Mouse (Mus musculus): Measurements from ENCODE around the gene Map7d1. TPM values are rescaled to one million over a fixed set of nuclear protein-coding genes. Genes with fewer than 3 reads are reported as not detected.

Gene Map7d1
- polyA plus RNA-seq (2016; fragmentation: Nextera tagmentation; extraction: Ambion mirVana): 60.9 and 62.9 TPM in 2 replicates

GRCm38 (mm10) chr4:126256131-126256791, at the start of gene Map7d1:
TSS of gene Map7d1 (minus strand) at chr4:126256343.
- Histone ChIP-seq H3K4me3 (peak within 1 kb of the TSS; percentile 92), H3K27ac (replicated peaks) (peak within 1 kb of the TSS; percentile 97), H3K27me3 (replicated peaks; ENCODE audit: low read depth, poor library complexity, severe bottlenecking) (no peaks in the 10 kb centered on the region), H3K4me1 (peaks cover 87% of the 10 kb centered on the region), H3K36me3 (replicated peaks) (peaks cover 18% of the 10 kb centered on the region), H3K9me3 (no peaks in the 10 kb centered on the region)
- DNase-seq (ENCODE audit: low spot score): peak; percentile 88
- WGBS: under 1% methylated on average over 59 of the region's 59 CpGs

GRCm38 (mm10) chr4:126305428-126305827, 49.3 kb upstream of the Map7d1 start:
- Histone ChIP-seq H3K27ac (replicated peaks) (no peak overlapping the region), H3K4me3 (no peak overlapping the region), H3K4me1 (peaks cover 43% of the 10 kb centered on the region), H3K36me3 (replicated peaks) (no peaks in the 10 kb centered on the region), H3K9me3 (peaks cover 4% of the 10 kb centered on the region; the same call in 1 of the 2 replicates), H3K27me3 (replicated peaks; ENCODE audit: low read depth, poor library complexity, severe bottlenecking) (peaks cover 46% of the 10 kb centered on the region)
- no peak for DNase-seq (ENCODE audit: low spot score)
- 92% methylated on average over 1 of the region's 1 CpGs for WGBS

GRCm38 (mm10) chr4:126303877-126304276, 47.7 kb upstream of the Map7d1 start:
- 59% methylated on average over 4 of the region's 4 CpGs for WGBS
- DNase-seq (ENCODE audit: low spot score): no peak
- Histone ChIP-seq H3K27ac (replicated peaks) (no peak overlapping the region), H3K36me3 (replicated peaks) (no peaks in the 10 kb centered on the region), H3K27me3 (replicated peaks; ENCODE audit: low read depth, poor library complexity, severe bottlenecking) (peaks cover 61% of the 10 kb centered on the region), H3K4me3 (no peak overlapping the region), H3K4me1 (peaks cover 43% of the 10 kb centered on the region), H3K9me3 (peaks cover 4% of the 10 kb centered on the region; the same call in 1 of the 2 replicates)

GRCm38 (mm10) chr4:126301584-126302309, 45.6 kb upstream of the Map7d1 start:
- Histone ChIP-seq H3K27ac (replicated peaks) (peak overlapping the region; percentile 83), H3K36me3 (replicated peaks) (0 out of 2 replicates have a peak, but pooled peaks cover 5% of the 10 kb centered on the region), H3K4me1 (peaks cover 52% of the 10 kb centered on the region), H3K27me3 (replicated peaks; ENCODE audit: low read depth, poor library complexity, severe bottlenecking) (peaks cover 78% of the 10 kb centered on the region), H3K4me3 (peak overlapping the region; percentile 59), H3K9me3 (peaks cover 4% of the 10 kb centered on the region; the same call in 1 of the 2 replicates)
- DNase-seq (ENCODE audit: low spot score): peak; percentile 60
- 3% methylated on average over 27 of the region's 27 CpGs for WGBS

- Histone ChIP-seq H3K36me3 (replicated peaks) (0 out of 2 replicates have a peak, but pooled peaks cover 5% of the 10 kb centered on the region), H3K27ac (replicated peaks) (peak overlapping the region; percentile 83), H3K9me3 (peaks cover 2% of the 10 kb centered on the region; the same call in 1 of the 2 replicates), H3K4me3 (peak overlapping the region; percentile 59), H3K4me1 (peaks cover 57% of the 10 kb centered on the region), H3K27me3 (replicated peaks; ENCODE audit: low read depth, poor library complexity, severe bottlenecking) (peaks cover 85% of the 10 kb centered on the region)
- peak; percentile 82 for DNase-seq (ENCODE audit: low spot score)
- WGBS: under 1% methylated on average over 50 of the region's 50 CpGs
Measured at GRCm38 (mm10) chr4:126300916-126301583, 44.9 kb upstream of the Map7d1 start.

GRCm38 (mm10) chr4:126296617-126297101, 40.5 kb upstream of the Map7d1 start:
- Histone ChIP-seq H3K36me3 (replicated peaks) (0 out of 2 replicates have a peak, but pooled peaks cover 5% of the 10 kb centered on the region), H3K27me3 (replicated peaks; ENCODE audit: low read depth, poor library complexity, severe bottlenecking) (peaks cover 76% of the 10 kb centered on the region), H3K4me3 (peak overlapping the region; percentile 54), H3K9me3 (no peaks in the 10 kb centered on the region), H3K27ac (replicated peaks) (peak overlapping the region; percentile 81), H3K4me1 (peaks cover 49% of the 10 kb centered on the region)
- 1% methylated on average over 34 of the region's 34 CpGs for WGBS
- peak; percentile 81 for DNase-seq (ENCODE audit: low spot score)

GRCm38 (mm10) chr4:126295937-126296336, 39.8 kb upstream of the Map7d1 start:
- H3K9me3 ChIP-seq: no peaks in the 10 kb centered on the region
- peaks cover 73% of the 10 kb centered on the region for H3K27me3 ChIP-seq (replicated peaks; ENCODE audit: low read depth, poor library complexity, severe bottlenecking)
- 39% methylated on average over 4 of the region's 4 CpGs for WGBS
- DNase-seq (ENCODE audit: low spot score): no peak
- no peak overlapping the region for H3K27ac ChIP-seq (replicated peaks)
- 0 out of 2 replicates have a peak, but pooled peaks cover 5% of the 10 kb centered on the region for H3K36me3 ChIP-seq (replicated peaks)
- H3K4me1 ChIP-seq: peaks cover 48% of the 10 kb centered on the region
- peak overlapping the region; percentile 54; the same call in 1 of the 2 replicates for H3K4me3 ChIP-seq

- DNase-seq (ENCODE audit: low spot score): no peak
- 65% methylated on average over 6 of the region's 6 CpGs for WGBS
- H3K4me1 ChIP-seq: peaks cover 47% of the 10 kb centered on the region
- H3K27ac ChIP-seq (replicated peaks): 0 out of 2 replicates have a peak overlapping the region, but pooled peaks have one; percentile 12
- H3K36me3 ChIP-seq (replicated peaks): 0 out of 2 replicates have a peak, but pooled peaks cover 5% of the 10 kb centered on the region
- no peak overlapping the region for H3K4me3 ChIP-seq
- H3K27me3 ChIP-seq (replicated peaks; ENCODE audit: low read depth, poor library complexity, severe bottlenecking): peaks cover 73% of the 10 kb centered on the region
- H3K9me3 ChIP-seq: no peaks in the 10 kb centered on the region
Measured at GRCm38 (mm10) chr4:126295152-126295551, 39.0 kb upstream of the Map7d1 start.

- 23% methylated on average over 13 of the region's 13 CpGs for WGBS
Measured at GRCm38 (mm10) chr4:126291196-126291595, 35.1 kb upstream of the Map7d1 start.

GRCm38 (mm10) chr4:126290314-126290713, 34.2 kb upstream of the Map7d1 start:
- no peak overlapping the region for H3K4me3 ChIP-seq
- no peaks in the 10 kb centered on the region for H3K36me3 ChIP-seq (replicated peaks)
- no peak for DNase-seq (ENCODE audit: low spot score)
- 0 out of 2 replicates have a peak, but pooled peaks cover 7% of the 10 kb centered on the region for H3K9me3 ChIP-seq
- H3K4me1 ChIP-seq: peaks cover 52% of the 10 kb centered on the region
- 77% methylated on average over 8 of the region's 8 CpGs for WGBS
- H3K27ac ChIP-seq (replicated peaks): no peak overlapping the region
- peaks cover 72% of the 10 kb centered on the region for H3K27me3 ChIP-seq (replicated peaks; ENCODE audit: low read depth, poor library complexity, severe bottlenecking)

More at GRCm38 (mm10) chr4:126291196-126291595, 35.1 kb upstream of the Map7d1 start:
- Histone ChIP-seq H3K36me3 (replicated peaks) (no peaks in the 10 kb centered on the region), H3K27me3 (replicated peaks; ENCODE audit: low read depth, poor library complexity, severe bottlenecking) (peaks cover 72% of the 10 kb centered on the region), H3K4me1 (peaks cover 53% of the 10 kb centered on the region), H3K4me3 (no peak overlapping the region), H3K9me3 (0 out of 2 replicates have a peak, but pooled peaks cover under 1% of the 10 kb centered on the region), H3K27ac (replicated peaks) (peak overlapping the region; percentile 11; the same call in 1 of the 2 replicates)
- no peak for DNase-seq (ENCODE audit: low spot score)

GRCm38 (mm10) chr4:126288085-126288666, 32.0 kb upstream of the Map7d1 start:
- Histone ChIP-seq H3K9me3 (0 out of 2 replicates have a peak, but pooled peaks cover 7% of the 10 kb centered on the region), H3K36me3 (replicated peaks) (no peaks in the 10 kb centered on the region), H3K27me3 (replicated peaks; ENCODE audit: low read depth, poor library complexity, severe bottlenecking) (peaks cover 81% of the 10 kb centered on the region), H3K4me3 (peak overlapping the region; percentile 59; the same call in 1 of the 2 replicates), H3K27ac (replicated peaks) (0 out of 2 replicates have a peak overlapping the region, but pooled peaks have one; percentile 21), H3K4me1 (peaks cover 58% of the 10 kb centered on the region)
- no peak for DNase-seq (ENCODE audit: low spot score)
- WGBS: 37% methylated on average over 17 of the region's 17 CpGs

Data from embryonic facial prominence, embryonic 10.5 days (tissue).